Mouse (Mus musculus): ENCODE data around the gene Kcnj12. TPM values are rescaled to one million over a fixed set of nuclear protein-coding genes. Genes with fewer than 3 reads are reported as not detected.

The Kcnj12 gene
- polyA plus RNA-seq, 1 experiment from 2014 or later: 0.77 TPM

GRCm38 (mm10) chr11:61102397-61103339 lies 80.3 kb downstream of the Kcnj12 start:
- H3K4me3 ChIP-seq: no peak overlapping the region
- H3K9ac ChIP-seq: no peak overlapping the region
- no peak for ATAC-seq (ENCODE audit: borderline replicate concordance, extremely low read depth, low FRiP score, low TSS enrichment)
- 69% methylated on average over 13 of the region's 13 CpGs for WGBS
- peaks cover 3% of the 10 kb centered on the region; the same call in 1 of the 2 replicates for H3K27me3 ChIP-seq
- no peak overlapping the region for H3K27ac ChIP-seq
- H3K4me2 ChIP-seq: no peak overlapping the region
- no peaks in the 10 kb centered on the region for H3K9me3 ChIP-seq
- H3K36me3 ChIP-seq: no peaks in the 10 kb centered on the region
- 0 out of 2 replicates have a peak, but pooled peaks cover 3% of the 10 kb centered on the region for H3K4me1 ChIP-seq

DNA sequence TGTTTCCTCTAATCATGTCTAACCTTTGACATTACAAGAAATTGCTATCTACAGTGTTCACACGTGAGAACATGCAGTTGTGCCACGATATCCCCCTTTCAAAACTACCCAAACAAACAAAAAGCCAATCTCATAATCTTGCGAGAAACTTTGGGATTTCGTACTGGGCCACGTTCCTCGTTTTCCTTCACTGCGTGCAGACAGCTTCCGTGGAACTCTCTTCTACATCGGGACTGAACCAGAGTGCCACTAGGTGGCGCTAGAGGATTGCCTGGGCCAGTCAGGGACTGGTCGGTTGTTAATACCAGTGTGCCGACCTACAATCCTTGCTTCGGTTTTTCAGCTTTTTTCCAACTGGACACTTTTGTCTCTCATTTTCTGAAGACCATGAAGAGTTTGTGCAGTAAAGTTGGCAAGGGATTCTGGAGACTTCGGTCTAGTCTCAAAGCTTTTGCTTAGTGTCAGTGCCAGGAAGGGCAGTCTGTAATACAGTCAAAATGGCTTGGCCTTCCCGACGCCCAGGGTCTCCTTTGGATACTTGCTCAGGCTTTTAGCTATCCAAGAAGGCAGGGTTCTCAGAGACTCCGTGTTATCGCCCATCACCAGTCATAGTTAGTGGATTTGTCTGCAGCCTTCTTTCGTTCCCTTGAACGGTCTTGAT lies 82.0 kb downstream of the Kcnj12 start:
- ATAC-seq (ENCODE audit: borderline replicate concordance, extremely low read depth, low FRiP score, low TSS enrichment): peak; percentile 81; the same call in 1 of the 2 replicates
- Histone ChIP-seq H3K9ac (no peak overlapping the region), H3K36me3 (no peaks in the 10 kb centered on the region), H3K27me3 (peaks cover 3% of the 10 kb centered on the region; the same call in 1 of the 2 replicates), H3K27ac (no peak overlapping the region), H3K4me2 (peak overlapping the region; percentile 26), H3K9me3 (no peaks in the 10 kb centered on the region), H3K4me1 (0 out of 2 replicates have a peak, but pooled peaks cover 3% of the 10 kb centered on the region), H3K4me3 (no peak overlapping the region)
- WGBS: 18% methylated on average over 20 of the region's 20 CpGs

DNA sequence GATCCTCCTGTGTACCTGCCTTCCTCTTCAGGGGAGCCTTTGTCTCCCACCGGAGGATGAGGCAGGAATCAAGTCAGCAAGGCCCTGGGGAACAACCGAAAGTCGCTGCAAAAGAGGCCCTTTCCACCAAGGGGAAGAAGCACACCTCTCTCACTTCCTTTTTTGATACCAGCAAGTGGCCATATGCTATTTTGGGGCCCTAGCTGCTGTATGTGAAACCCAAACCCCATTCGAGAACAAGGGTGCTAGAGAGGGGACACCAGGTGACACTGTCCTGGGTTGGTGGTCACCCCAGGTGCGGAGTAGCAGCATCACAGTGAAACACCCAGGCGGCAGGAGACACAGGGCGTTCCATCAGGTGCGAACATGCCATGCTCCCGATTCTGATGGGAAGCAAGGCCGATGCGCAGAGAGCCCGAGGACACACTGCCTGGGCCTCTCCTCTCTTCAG lies 86.6 kb downstream of the Kcnj12 start:
- H3K27me3 ChIP-seq: no peaks in the 10 kb centered on the region
- no peaks in the 10 kb centered on the region for H3K36me3 ChIP-seq
- H3K4me1 ChIP-seq: 0 out of 2 replicates have a peak, but pooled peaks cover 3% of the 10 kb centered on the region
- H3K9ac ChIP-seq: no peak overlapping the region
- no peak overlapping the region for H3K4me2 ChIP-seq
- no peaks in the 10 kb centered on the region for H3K9me3 ChIP-seq
- no peak for ATAC-seq (ENCODE audit: borderline replicate concordance, extremely low read depth, low FRiP score, low TSS enrichment)
- H3K4me3 ChIP-seq: no peak overlapping the region
- WGBS: 83% methylated on average over 12 of the region's 12 CpGs
- no peak overlapping the region for H3K27ac ChIP-seq

DNA sequence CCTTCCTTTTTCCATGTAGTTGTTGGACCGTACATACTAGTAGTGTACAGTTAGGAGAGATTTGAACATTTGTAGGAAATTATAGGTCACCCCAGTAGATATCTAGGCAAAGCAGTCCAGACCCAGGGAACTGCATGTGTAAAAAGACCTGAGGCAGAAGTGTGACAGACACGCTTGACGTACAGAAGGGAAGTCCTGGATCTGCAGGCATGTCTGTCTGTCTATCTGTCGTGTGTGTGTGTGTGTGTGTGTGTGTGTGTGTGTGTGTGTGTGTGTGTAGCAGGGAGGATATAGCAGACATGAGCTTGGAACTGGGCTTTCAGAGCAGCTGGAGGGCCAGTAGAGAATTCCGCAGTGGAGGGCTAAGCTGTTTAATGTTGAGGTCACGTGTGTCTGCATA lies 87.3 kb downstream of the Kcnj12 start:
- Histone ChIP-seq H3K9ac (no peak overlapping the region), H3K9me3 (no peaks in the 10 kb centered on the region), H3K4me1 (no peaks in the 10 kb centered on the region), H3K27me3 (no peaks in the 10 kb centered on the region), H3K4me3 (no peak overlapping the region), H3K36me3 (no peaks in the 10 kb centered on the region), H3K4me2 (no peak overlapping the region), H3K27ac (no peak overlapping the region)
- ATAC-seq (ENCODE audit: borderline replicate concordance, extremely low read depth, low FRiP score, low TSS enrichment): no peak
- WGBS: 70% methylated on average over 6 of the region's 6 CpGs

DNA sequence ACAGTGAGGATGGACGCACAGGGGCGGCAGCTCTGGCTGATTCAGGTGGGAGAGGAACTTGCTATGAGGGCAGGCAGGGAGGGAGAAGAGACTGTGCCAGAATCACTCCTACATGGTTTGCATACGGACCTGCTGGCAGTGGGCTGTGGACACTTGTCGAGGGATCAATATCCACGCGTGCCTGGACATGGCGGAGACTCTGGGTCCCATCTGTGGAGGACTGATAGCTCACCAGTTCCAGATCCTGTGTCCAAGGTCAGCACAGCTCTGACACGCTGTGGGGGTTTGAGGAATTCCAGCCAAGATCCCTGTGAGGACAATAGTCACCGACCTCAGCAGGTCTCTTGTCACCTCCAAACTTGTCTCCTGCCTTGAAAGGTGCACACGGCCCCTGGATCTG lies 87.7 kb downstream of the Kcnj12 start:
- no peak overlapping the region for H3K4me3 ChIP-seq
- no peaks in the 10 kb centered on the region for H3K36me3 ChIP-seq
- H3K4me1 ChIP-seq: no peaks in the 10 kb centered on the region
- H3K9ac ChIP-seq: no peak overlapping the region
- no peaks in the 10 kb centered on the region for H3K27me3 ChIP-seq
- ATAC-seq (ENCODE audit: borderline replicate concordance, extremely low read depth, low FRiP score, low TSS enrichment): no peak
- no peak overlapping the region for H3K4me2 ChIP-seq
- WGBS: 62% methylated on average over 10 of the region's 10 CpGs
- H3K9me3 ChIP-seq: no peaks in the 10 kb centered on the region
- H3K27ac ChIP-seq: no peak overlapping the region

GRCm38 (mm10) chr11:61110928-61111327 lies 88.6 kb downstream of the Kcnj12 start:
- 33% methylated on average over 1 of the region's 1 CpGs for WGBS
- Histone ChIP-seq H3K27ac (no peak overlapping the region), H3K36me3 (no peaks in the 10 kb centered on the region), H3K4me1 (no peaks in the 10 kb centered on the region), H3K9me3 (no peaks in the 10 kb centered on the region), H3K27me3 (no peaks in the 10 kb centered on the region), H3K9ac (no peak overlapping the region), H3K4me3 (no peak overlapping the region), H3K4me2 (no peak overlapping the region)
- no peak for ATAC-seq (ENCODE audit: borderline replicate concordance, extremely low read depth, low FRiP score, low TSS enrichment)

DNA sequence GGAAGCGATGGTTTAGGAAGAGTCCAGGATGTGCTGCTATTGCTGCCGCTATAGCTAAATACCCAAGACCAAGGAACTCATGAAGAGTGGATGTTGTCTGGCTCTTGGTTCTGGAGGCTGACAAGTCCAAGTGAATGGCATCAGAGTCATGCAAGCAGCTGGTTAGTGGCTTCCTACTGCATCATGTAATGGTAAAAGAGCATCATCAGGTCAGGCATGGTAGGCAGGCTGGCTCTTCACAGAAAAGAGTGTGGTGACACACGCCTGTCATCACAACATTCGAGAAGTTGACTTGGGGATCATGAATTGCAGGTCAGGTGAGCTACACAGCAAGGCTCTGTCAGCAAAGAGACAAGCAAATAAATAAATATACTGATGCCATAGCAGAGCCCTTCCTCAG lies 89.1 kb downstream of the Kcnj12 start:
- Histone ChIP-seq H3K27me3 (no peaks in the 10 kb centered on the region), H3K9ac (no peak overlapping the region), H3K36me3 (no peaks in the 10 kb centered on the region), H3K27ac (no peak overlapping the region), H3K4me3 (no peak overlapping the region), H3K4me2 (no peak overlapping the region), H3K9me3 (no peaks in the 10 kb centered on the region), H3K4me1 (no peaks in the 10 kb centered on the region)
- ATAC-seq (ENCODE audit: borderline replicate concordance, extremely low read depth, low FRiP score, low TSS enrichment): no peak
- WGBS: 83% methylated on average over 4 of the region's 4 CpGs

- Histone ChIP-seq H3K4me1 (no peaks in the 10 kb centered on the region), H3K36me3 (no peaks in the 10 kb centered on the region), H3K4me2 (no peak overlapping the region), H3K9me3 (no peaks in the 10 kb centered on the region), H3K9ac (no peak overlapping the region), H3K27ac (no peak overlapping the region), H3K4me3 (no peak overlapping the region), H3K27me3 (no peaks in the 10 kb centered on the region)
- WGBS: 72% methylated on average over 8 of the region's 8 CpGs
- ATAC-seq (ENCODE audit: borderline replicate concordance, extremely low read depth, low FRiP score, low TSS enrichment): no peak
Observed at GRCm38 (mm10) chr11:61112323-61112995, 90.1 kb downstream of the Kcnj12 start.

DNA sequence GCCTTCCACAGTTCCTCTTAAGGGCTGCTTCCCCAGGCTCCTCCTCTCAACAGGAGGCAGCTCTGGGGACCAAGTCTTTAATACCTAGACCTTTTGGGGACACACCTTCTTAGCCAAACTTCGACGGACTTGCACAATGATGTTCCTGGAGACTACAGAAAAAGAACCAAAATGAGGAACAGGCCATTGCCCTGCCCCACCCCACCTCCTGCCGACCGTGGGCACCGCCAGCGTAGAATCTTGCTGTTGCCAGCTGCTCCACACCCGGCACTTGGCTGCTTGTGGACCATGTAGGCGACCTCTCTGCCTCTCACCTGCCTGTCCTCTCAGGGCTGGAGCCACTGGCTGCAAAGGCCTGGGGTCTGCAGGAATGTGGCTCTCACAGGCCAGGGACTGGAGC lies 93.9 kb downstream of the Kcnj12 start:
- Histone ChIP-seq H3K4me2 (no peak overlapping the region), H3K4me1 (no peaks in the 10 kb centered on the region), H3K9me3 (no peaks in the 10 kb centered on the region), H3K27ac (no peak overlapping the region), H3K27me3 (no peaks in the 10 kb centered on the region), H3K9ac (no peak overlapping the region), H3K4me3 (no peak overlapping the region), H3K36me3 (no peaks in the 10 kb centered on the region)
- 57% methylated on average over 8 of the region's 8 CpGs for WGBS
- no peak for ATAC-seq (ENCODE audit: borderline replicate concordance, extremely low read depth, low FRiP score, low TSS enrichment)

GRCm38 (mm10) chr11:61119996-61120583 lies 97.7 kb downstream of the Kcnj12 start:
- Histone ChIP-seq H3K4me3 (no peak overlapping the region), H3K27ac (no peak overlapping the region), H3K4me2 (no peak overlapping the region), H3K27me3 (no peaks in the 10 kb centered on the region), H3K9ac (no peak overlapping the region), H3K4me1 (no peaks in the 10 kb centered on the region), H3K9me3 (no peaks in the 10 kb centered on the region), H3K36me3 (no peaks in the 10 kb centered on the region)
- WGBS: 81% methylated on average over 3 of the region's 3 CpGs
- no peak for ATAC-seq (ENCODE audit: borderline replicate concordance, extremely low read depth, low FRiP score, low TSS enrichment)

Measured in lung, embryonic 15.5 days (tissue).